Mouse (Mus musculus) skeletal muscle tissue, postnatal 0 days (tissue): ENCODE data around the gene Ndufv2. TPM values are rescaled to one million over a fixed set of nuclear protein-coding genes. Genes with fewer than 3 reads are reported as not detected.

ENCODE experiments used
- polyA plus RNA-seq: library from polyadenylated mRNA; unstranded; fragments of >200 nt; fragmentation: Nextera tagmentation; extraction: Ambion mirVana; gene quantifications from 2 replicates; pipeline ENCODE4 v1.2.1, GENCODE M21; 2015

The Ndufv2 gene
- 702 and 834 TPM in 2 replicates for polyA plus RNA-seq

DNA sequence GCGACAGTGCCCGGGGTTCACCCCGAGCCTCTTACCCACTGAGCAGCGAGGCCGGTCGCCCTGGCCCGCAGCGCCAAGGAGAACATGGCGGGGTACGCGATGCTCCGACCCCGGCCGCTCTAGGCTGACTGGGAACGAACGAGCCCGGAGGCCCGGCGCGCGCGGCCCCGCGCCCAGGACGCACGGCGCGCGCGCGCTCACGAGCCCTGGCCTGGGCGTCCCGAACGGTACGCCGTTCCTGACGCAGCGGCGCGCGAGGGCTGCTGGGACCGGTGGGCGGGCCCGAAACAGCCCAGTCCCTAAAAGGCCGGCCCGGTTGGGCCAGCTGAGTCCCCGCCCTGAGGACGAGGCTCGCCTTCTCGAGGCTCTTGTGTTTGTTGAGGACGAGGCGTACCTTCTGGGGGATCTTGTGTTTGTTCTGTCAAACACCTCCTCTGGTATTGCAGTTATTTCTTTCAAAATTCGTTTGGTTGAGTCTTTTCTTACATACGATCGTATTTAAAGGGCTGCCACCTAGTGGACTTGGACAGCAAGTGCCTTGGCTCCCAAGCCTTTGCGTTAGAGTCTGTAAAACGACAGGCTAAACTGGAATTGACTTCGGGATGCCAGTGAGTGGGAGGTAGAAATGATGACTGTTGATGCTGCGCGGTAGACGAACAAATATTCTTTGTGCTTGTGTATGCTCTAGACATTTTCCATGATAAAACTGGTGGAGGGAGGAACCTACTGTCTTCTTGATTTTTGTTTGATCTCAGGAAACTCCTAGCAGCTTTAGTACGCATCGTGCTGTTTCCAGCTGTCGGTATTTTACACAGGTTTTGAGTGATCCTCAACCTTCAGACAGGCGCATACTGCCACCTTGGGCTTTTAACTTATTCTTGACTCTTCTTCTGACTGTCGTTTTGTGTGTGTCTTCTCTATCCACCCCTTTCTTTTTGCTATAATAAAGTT, at the start of gene Ndufv2:
Gene Ndufv2, minus strand, starts transcription at position 180 of the 951 bp plus-strand sequence.

GRCm38 (mm10) chr17:66123066-66123815, 21.9 kb upstream of the Ndufv2 start, which contains the start of gene Ddx11:
Ddx11 (plus strand) TSS chr17:66123520.

GRCm38 (mm10) chr17:66111402-66111959, 10.1 kb upstream of the Ndufv2 start, which contains the start of gene Washc1:
Washc1 (plus strand) TSS chr17:66111545.

GRCm38 (mm10) chr17:66076934-66077333, 24.4 kb downstream of the Ndufv2 start, which contains the start of gene Ankrd12:
Ankrd12 (minus strand) TSS chr17:66077089.

Other genes starting within 250 kb of the Ndufv2 start
- 43.2 and 47.4 TPM in 2 replicates for gene Ralbp1, start 215.8 kb downstream of the Ndufv2 start, polyA plus RNA-seq
- gene Twsg1, start 150.3 kb downstream of the Ndufv2 start, polyA plus RNA-seq: 29.9 and 30.6 TPM in 2 replicates
- 12.9 and 15.2 TPM in 2 replicates for gene Ankrd12, start 24.5 kb downstream of the Ndufv2 start, polyA plus RNA-seq
- gene Washc1, start 10.0 kb upstream of the Ndufv2 start, polyA plus RNA-seq: 21.4 and 27.0 TPM in 2 replicates
- 1.8 and 2.2 TPM in 2 replicates for gene Ddx11, start 22.0 kb upstream of the Ndufv2 start, polyA plus RNA-seq